Mouse (Mus musculus): ENCODE results near the gene Mrpl38.
"Not testable (repeated sequence)": the region's sequence is repeated elsewhere in the genome, so short reads cannot be mapped to it uniquely, and the experiment has no call there.

Mrpl38 gene

DNA sequence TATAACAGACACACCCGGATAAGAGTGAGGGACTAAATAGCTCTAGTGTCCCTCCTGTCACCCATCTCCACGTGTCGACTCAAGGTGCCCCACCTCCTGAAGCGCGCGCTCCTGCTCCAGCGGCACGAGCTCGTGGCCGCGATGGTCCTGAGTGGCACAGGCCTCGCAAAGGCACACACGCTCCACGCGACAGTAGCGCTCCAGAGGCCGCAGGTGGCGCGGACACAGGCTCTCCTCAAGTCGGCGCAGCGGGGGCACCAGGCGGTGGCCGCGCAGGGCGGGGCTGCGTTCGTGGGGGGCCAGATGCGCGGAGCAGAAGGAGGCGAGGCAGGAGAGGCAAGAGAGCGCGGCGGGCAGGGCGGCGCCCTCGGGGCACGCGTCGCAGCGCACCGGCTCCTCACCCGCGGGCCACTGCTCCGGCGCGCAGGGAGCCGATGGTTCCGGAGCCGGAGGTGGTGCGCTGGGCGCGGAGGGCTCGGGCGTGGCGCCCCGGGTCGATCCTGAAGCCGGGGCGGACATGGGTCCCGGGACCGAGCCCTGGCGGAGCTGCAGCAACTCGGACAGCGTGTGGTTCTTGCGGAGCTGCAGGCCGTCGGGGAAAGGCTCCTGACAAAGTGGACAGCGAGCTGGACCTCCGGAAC lies 29.1 kb downstream of the Mrpl38 start:
- DNase-seq, result peak; percentile 66

DNA sequence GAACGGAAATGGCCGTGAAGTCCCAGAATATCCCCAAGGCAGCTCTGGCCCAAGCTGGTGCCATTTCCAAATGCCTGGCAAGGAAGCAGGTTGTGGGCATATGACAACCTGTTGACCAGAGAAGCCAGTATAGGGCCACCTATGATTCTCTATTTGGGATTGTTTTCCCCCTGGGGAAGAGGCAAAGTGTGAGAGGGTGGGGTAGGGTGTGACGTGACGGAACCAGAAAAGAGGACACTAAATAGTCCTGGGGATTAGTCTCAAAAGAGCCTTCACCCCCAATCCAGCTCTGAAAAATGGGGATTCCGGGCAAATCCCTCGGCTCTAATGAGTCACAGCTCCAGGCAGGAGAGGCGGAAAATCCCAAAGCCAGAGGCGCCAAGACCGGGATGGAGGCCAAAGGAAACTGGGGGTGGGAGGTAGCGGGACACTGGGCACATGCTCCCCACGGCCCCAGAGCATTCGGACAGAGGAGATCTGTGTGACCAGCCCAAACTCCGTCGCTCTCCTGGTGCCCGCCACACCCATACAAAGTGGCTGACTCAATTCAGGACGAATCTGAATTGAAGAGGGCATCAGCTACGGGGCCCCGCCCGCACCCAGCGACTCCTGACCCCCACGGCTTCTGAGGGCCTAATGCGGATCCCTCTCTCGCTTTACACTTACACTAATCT lies 30.1 kb downstream of the Mrpl38 start:
- peak; percentile 80 for DNase-seq

- no peak for DNase-seq
Measured at GRCm38 (mm10) chr11:116107777-116108285, 30.8 kb downstream of the Mrpl38 start.

- DNase-seq, result no peak
Measured at GRCm38 (mm10) chr11:116106963-116107776, 31.5 kb downstream of the Mrpl38 start.

DNA sequence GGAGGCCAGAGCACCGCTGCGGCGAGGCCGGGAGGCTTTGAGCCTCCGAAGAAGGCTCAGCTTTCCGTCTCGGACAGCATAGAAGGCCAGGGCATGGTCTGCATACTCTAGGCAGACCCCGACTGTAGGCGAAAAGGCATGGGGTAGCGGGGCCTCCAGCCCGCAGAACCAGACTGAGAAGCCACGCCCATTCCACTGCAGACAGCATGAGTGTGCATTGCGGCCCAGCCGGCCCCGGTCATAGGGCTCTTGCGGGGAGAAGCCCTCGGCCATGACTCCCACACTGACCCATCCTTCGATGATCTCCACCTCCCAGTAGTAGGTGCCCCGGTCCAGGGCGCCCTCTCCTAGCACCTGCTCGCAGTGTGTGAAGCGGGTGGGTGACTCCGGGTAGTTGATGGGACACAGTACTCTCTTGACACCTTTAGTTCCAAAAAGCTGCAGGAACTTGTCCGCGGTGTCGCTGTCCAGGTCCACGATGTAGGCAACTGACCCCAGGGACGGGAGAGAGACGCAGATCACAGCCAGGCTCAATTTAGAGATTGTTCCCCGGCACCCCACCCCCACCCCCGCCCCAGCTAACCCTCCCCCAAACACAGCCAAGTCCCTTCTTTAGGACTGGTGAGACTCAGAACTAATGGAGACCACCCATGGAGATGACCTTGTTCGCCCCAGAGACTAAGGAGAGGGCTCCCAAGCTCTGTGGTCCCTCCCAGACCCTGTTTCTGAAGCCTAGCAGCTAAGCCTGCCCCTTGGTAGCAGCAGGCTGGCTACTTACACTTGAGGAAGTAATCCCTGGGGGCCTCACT lies 32.3 kb downstream of the Mrpl38 start:
- peak; percentile 58 for DNase-seq

DNA sequence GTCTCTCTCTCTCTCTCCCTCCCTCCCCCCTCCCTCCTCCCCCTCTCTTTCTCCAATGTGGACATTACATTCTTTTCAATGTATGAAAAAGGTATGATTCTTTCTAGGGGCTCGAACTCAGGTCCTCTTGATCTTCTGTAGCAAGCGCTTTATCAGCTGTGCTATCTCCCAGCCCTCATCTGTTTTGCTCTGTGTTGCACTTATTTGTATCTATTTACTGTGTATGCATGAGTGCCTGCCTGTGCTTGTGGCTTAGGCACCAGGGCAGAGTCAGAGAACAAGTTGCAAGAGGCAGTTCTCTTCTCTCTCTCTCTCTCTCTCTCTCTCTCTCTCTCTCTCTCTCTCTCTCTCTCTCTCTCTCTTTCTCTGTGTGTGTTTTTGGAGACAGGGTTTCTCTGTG lies 33.6 kb downstream of the Mrpl38 start:
- no peak for DNase-seq

GRCm38 (mm10) chr11:116104006-116104646 lies 34.5 kb downstream of the Mrpl38 start:
- peak; percentile 80 for DNase-seq

DNA sequence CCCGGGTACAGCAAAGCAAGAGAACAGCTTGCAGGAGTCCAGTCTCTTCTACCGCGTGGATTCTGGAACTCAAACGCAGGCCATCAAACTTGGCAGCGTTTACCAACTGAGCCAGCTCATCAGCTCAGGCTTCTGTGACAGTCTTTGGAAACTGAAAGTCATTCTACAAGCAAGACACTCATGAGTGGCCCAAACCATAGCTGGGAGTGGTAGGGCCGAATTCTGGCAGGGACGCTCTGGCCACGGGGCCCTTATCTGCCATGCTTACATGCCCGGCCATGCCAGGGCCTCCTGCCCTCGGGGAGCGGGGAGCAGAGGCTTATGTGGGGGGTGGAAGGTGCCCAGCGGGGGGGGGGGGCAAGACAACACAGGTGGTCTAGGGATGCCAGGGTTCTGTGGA lies 35.1 kb downstream of the Mrpl38 start:
- DNase-seq, result no peak

- DNase-seq, result no peak
Measured at GRCm38 (mm10) chr11:116102472-116102871, 36.2 kb downstream of the Mrpl38 start.

DNA sequence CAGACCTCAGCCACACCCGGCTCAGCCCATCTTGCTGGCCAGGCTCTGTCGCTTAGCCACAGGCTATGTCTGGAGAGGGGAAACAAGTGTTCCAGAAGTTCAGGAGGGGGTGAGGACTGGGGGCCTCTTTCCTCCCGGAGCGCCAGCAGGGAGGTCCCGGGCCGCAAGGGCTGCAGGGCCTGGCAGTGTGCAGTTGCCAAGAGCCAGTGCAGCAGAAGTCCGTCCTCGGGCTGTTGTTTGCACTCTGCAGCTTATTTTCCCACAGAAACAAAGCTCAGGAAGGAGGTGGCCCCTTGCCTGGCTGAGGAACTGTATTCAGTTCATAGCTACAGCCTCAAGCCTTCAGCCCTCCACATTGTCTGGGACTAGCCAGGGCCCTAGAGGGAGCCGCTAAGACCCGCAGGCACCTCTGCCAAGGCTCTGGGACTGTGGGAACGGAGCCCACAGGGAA lies 36.7 kb downstream of the Mrpl38 start:
- peak; percentile 70 for DNase-seq

DNA sequence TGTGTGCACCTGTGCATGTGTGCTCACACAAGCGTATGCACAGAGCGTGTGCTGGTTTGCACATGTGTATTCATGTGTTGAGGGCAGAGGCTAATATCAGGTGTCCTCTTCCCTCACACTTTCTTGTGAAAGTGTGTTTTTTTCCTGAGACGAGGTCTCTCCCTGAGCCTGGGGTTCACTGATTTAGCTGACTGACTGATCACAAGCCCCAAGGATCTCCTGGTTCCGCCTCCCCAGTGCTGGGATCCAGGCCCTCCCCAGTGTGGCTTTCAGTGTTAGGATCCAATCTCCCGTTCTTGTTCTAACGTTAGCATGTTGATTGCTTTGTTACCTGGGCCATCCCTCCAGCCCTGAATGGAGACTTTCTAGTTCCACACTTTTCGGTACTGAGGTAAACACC lies 37.8 kb downstream of the Mrpl38 start:
- DNase-seq, result no peak

- DNase-seq, result peak; percentile 65
Measured at GRCm38 (mm10) chr11:116100385-116100784, 38.3 kb downstream of the Mrpl38 start.

DNA sequence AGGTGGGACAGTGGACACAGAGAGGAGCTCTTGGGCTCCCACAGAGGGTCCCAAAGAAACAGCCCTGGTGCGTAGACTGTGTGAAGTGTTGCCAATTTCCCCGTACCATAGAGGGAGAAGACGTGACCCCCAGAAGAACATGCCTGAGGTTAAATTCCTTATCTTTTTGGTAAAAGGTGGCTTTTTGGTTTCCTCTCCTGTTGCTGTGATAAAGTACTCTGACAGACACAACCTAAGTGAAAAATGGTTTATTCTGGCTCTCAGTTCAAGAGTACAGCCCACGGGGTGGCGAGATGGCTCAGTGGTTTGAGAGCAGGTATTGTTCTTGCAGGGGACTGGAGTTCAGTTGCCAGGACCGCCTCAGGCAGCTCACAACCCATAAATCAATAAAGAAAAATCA lies 39.2 kb downstream of the Mrpl38 start:
- DNase-seq, result no peak

DNA sequence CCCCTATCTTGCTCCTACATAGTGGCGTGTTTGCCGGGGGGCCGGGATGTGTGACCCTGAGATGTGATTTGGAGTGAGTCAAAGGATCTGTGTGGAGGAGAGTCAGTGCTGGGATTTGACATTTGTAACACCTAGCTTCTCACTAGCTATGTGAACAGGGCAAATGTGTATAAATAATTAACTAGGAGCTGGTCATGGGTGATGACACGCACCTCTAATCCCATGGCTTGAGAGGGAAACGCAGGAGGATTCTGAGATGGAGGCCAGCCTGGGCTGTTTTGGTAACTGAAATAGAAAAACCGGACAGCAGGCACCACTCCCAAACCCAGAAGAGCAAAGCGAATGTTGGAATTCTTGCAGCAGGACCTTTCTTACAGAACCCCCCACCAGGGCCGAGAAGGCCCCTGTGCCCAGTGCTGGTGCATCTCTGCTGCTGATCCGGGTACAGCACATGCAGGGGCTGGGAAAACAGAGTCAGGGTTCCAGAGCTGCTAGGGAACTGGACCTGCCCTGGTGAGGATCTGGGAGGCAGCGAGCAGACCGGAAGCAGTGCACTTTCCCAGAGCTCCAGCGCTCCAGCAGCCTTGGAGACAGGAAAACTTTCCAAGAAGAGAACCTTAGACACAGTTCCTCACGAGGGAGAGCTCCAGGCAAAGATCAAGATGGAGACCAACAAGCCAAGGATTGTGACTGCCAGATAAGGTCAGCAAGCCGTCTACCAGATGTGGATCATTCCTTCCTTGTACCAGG lies 39.8 kb downstream of the Mrpl38 start:
- peak; percentile 67 for DNase-seq

DNA sequence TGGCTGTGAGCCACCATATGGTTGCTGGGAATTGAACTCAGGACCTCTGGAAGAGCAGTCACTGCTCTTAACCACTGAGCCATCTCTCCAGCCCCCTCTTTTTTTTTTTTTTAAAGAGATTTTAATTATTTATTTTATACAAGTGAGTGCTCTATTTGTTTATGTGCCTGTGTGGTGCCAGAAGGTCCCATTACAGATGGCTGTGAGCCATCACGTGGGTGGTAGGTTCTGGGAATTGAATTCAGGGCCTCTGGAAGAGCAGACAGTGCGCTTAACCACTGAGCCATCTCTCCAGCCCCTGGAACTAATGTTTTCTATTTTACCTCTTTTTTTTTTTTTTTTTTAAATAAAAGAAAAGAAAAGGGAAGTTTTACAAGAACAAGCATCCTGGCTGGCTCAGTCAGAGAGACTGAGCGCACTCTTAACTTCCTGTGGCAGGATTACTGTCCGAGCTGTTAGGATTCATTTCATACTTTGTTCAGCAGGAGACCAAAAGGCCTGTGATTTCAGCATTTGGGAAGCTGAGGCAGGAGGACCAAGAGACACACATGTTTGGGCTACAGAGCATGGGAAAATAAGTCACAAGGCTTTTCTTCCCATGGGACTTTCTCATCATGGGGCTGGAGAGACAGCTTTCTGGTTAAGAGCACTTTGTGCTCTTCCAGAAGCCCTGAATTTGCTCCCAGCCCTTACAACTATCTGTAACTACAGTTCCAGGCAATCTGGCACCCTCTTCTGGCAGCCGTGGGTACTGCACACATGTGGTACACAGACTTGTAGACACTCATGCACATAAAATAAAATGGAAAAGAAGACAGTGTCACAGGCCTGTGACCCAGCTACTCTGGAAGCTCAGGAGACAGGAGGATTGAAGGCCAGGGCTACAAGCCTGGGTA lies 42.2 kb downstream of the Mrpl38 start:
- DNase-seq, result no peak

DNA sequence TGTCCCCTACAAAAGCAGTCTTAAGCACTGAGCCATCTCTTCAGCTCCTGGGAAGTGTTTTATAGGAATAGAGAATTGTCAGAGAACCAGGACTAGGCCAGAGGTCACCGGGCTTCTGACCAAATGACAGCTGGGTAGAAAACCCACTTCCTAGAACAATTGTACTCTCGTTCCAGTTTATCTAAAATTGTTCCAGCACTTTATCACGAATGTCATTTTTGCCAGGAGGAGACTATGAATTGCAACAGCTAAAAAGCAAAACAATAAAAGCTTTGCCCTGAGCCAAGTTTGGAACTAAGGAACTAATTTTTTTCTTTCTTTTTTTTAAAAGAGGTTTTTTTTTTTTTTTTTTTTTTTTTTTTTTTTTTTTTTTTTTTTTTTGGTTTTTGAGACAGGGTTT lies 43.1 kb downstream of the Mrpl38 start:
- peak; percentile 80 for DNase-seq

DNA sequence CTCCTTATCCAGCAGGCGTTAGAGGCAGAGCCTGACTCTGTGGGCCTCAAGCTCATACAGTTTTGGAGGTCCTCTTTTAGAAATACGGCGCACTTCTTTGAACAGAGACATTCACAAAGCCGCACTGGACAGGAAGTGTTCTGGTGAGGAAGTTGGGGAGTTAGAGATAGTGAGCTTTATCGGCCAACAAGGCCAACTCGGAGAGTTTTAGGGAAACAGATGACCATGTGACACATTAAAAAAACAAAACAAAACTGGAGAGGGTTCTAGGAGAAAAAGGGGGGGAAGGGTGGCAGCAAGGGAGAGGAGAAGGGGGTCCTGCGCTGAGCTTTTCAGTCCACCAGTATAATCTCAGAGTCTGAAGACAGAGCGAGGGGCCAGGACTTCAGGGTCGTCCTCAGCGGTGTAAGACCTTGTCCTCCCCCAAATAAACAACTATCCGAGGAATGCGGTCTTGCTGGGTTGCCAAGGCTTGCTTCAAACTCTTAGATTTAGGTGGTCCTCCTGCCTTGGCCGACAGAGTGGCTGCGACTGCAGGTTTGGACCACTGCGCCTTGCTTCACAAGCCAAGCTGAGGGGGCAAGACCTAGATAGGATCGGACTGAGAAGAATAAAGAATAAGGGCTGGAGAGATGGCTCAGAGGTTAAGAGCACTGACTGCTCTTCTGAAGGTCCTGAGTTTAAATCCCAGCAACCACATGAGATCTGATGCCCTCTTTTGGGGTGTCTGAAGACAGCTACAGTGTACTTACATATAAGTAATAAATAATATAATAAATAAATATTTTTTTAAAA lies 44.7 kb downstream of the Mrpl38 start:
- DNase-seq, result no peak

- not testable (repeated sequence) for DNase-seq
Measured at GRCm38 (mm10) chr11:116092959-116093358, 45.7 kb downstream of the Mrpl38 start.

DNA sequence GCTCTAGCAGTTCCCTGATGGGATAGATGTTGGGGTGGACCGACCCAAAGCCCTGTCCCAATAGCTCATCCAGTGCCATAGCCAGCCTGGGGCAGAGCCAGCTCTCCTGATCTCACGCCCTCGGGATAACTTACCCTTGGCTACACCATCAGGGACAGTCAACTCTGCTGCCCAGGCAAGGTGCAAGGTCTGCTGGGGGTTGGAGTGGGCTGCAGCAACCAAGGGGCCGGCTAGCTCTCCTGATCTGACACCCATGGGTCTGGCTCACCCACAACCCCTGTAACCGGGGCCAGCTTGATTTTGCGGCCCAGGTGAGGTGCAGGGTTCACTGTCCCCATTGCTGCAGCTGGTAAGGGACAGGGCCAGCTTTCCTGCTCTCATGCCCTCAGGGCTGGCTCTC lies 47.1 kb downstream of the Mrpl38 start:
- no peak for DNase-seq
